Mouse (Mus musculus) heart, postnatal 0 days (tissue): ENCODE data around the gene Ctdspl. TPM values are rescaled to one million over a fixed set of nuclear protein-coding genes. Genes with fewer than 3 reads are reported as not detected.

ENCODE experiments used
- ATAC-seq: fragments of 200-750 bp; cut with Nextera tagmentation; 2 replicates; pipeline ENCODE4 v1.8.0; 2017; ENCODE audit warnings: low read depth, moderate number of reproducible peaks, moderate library complexity; ENCODE audit not compliant: insufficient read depth
- DNase-seq: peaks from one replicate; pipeline ENCODE4 v3.0.0-alpha.2; 2016; ENCODE audit warnings: low spot score
- H3K27ac ChIP-seq: fragments of 300-500 bp; sonication (generic); 2 replicates; pipeline ENCODE4 v1.5.1; 2014; ENCODE audit warnings: low read depth, mild to moderate bottlenecking
- H3K27me3 ChIP-seq: fragments of 300-500 bp; sonication (generic); 2 replicates; pipeline ENCODE4 v1.6.1; 2014; ENCODE audit warnings: low read length, mixed read lengths; ENCODE audit not compliant: control insufficient read depth, insufficient read depth
- H3K36me3 ChIP-seq: fragments of 300-500 bp; sonication (generic); replicated peaks from 2 replicates; pipeline ENCODE4 v1.6.1; 2014; ENCODE audit warnings: low read length, mixed read lengths; ENCODE audit not compliant: control insufficient read depth, insufficient read depth
- H3K4me1 ChIP-seq: fragments of 300-500 bp; sonication (generic); 2 replicates; pipeline ENCODE4 v1.6.1; 2014; ENCODE audit warnings: antibody characterized with exemption; ENCODE audit not compliant: control insufficient read depth, insufficient read depth
- H3K4me2 ChIP-seq: fragments of 300-500 bp; sonication (generic); 2 replicates; pipeline ENCODE4 v1.6.1; 2014; ENCODE audit warnings: low read depth, mild to moderate bottlenecking, low read length, moderate library complexity
- H3K4me3 ChIP-seq: fragments of 300-500 bp; sonication (generic); 2 replicates; pipeline ENCODE4 v1.5.1; 2014; ENCODE audit warnings: low read depth, low read length
- H3K9ac ChIP-seq: fragments of 300-500 bp; sonication (generic); replicated peaks from 2 replicates; pipeline ENCODE4 v1.6.1; 2014; ENCODE audit warnings: low read depth, low read length, mixed read lengths
- H3K9me3 ChIP-seq: fragments of 300-500 bp; sonication (generic); replicated peaks from 2 replicates; pipeline ENCODE4 v1.6.1; 2016; ENCODE audit warnings: low read length; ENCODE audit not compliant: control insufficient read depth
- CTCF ChIP-seq: IDR thresholded peaks from 2 replicates; pipeline ENCODE4 v1.5.1; 2016; ENCODE audit warnings: antibody characterized with exemption, control low read depth, low read depth
- EP300 ChIP-seq: IDR thresholded peaks from 2 replicates; pipeline ENCODE4 v1.6.1; 2016; ENCODE audit warnings: antibody characterized with exemption, low read depth
- WGBS: fragments of 180-500 bp; shearing (Covaris S2); extraction: QIAGEN DNeasy Blood & Tissue Kit; methylation state at CpG from one replicate; pipeline ENCODE4 v1.1.7; 2014; 5-methylcytosine and 5-hydroxymethylcytosine counted together
- polyA plus RNA-seq: library from polyadenylated mRNA; unstranded; fragments of >200 nt; fragmentation: Nextera tagmentation; extraction: Ambion mirVana; gene quantifications from 2 replicates; pipeline ENCODE4 v1.2.1, GENCODE M21; 2015
- total RNA-seq: library from RNA; depleted of rRNA; stranded (reverse); fragments of >200 nt; gene quantifications from 2 replicates; pipeline ENCODE4 v1.2.3, GENCODE M21; 2014; ENCODE audit warnings: low replicate concordance

The Ctdspl gene
- total and polyA plus RNA-seq, 2 experiments from 2014 or later = 4.3 to 12.6 TPM

DNA sequence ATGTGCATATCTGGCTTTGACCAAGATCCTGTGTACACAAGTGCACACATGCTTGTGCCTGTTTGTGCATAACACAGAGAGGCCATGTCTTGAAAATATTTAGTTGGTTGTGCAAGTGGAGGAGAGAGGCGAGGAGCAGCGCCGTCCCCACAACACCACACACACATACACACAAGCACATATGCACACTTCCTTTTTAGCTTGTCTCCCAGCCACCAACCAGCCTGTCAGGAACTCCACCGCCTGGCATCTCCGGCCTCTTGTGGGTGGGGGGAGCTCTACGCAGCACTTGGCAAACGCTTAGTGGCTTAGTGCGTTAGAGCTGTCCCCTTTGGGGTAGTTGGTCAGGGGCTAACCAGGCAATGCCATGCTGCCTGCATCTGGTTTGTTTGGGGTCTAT is 1.2 kb downstream of the Ctdspl start:
- H3K27ac ChIP-seq = no peak overlapping the region
- no peak for ATAC-seq
- H3K9me3 ChIP-seq = no peaks in the 10 kb centered on the region
- no peaks in the 10 kb centered on the region for H3K36me3 ChIP-seq
- no peak overlapping the region for H3K9ac ChIP-seq
- no peak for DNase-seq
- H3K27me3 ChIP-seq = no peaks in the 10 kb centered on the region
- 15% methylated on average over 8 of the region's 8 CpGs for WGBS
- peak overlapping the region; percentile 93 for H3K4me2 ChIP-seq
- peaks cover 7% of the 10 kb centered on the region; the same call in 1 of the 2 replicates for H3K4me1 ChIP-seq
- no peak for TF ChIP-seq CTCF
- no peak for TF ChIP-seq EP300
- peak overlapping the region; percentile 81 for H3K4me3 ChIP-seq

- H3K27ac ChIP-seq = no peak overlapping the region
- H3K9ac ChIP-seq = no peak overlapping the region
- H3K4me3 ChIP-seq = no peak overlapping the region
- H3K4me2 ChIP-seq = peak overlapping the region; percentile 93
- H3K9me3 ChIP-seq = no peaks in the 10 kb centered on the region
- no peaks in the 10 kb centered on the region for H3K36me3 ChIP-seq
- DNase-seq (no peak), ATAC-seq (no peak)
- TF ChIP-seq CTCF (no peak), EP300 (no peak)
- WGBS = 62% methylated on average over 2 of the region's 2 CpGs
- no peaks in the 10 kb centered on the region for H3K27me3 ChIP-seq
- H3K4me1 ChIP-seq = peaks cover 7% of the 10 kb centered on the region; the same call in 1 of the 2 replicates
Measured at GRCm38 (mm10) chr9:118928007-118928406, 1.8 kb downstream of the Ctdspl start.

DNA sequence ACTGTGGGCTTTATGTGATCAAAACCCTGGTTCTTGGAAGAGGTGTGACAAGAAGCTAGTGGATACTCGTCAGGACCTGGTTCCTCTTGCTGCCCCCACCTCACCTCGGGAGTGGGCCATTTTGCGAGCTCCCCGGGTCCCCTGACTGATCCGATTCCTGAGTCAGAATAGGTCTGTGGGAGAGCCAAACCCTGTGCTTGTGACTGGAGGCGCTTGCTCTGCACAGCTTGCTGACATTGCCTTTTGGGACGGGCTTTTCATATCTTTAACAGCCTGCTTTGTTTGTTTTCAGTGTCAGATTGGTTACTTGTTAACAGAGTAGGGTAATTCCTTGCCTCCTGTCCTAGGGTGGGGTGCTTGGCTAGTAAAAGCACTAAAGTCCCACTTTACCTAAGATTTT is 2.4 kb downstream of the Ctdspl start:
- no peak for TF ChIP-seq CTCF
- no peak for TF ChIP-seq EP300
- Histone ChIP-seq H3K4me2 (no peak overlapping the region), H3K27me3 (no peaks in the 10 kb centered on the region), H3K4me3 (no peak overlapping the region), H3K27ac (no peak overlapping the region), H3K4me1 (peaks cover 7% of the 10 kb centered on the region; the same call in 1 of the 2 replicates), H3K36me3 (no peaks in the 10 kb centered on the region), H3K9ac (no peak overlapping the region), H3K9me3 (no peaks in the 10 kb centered on the region)
- ATAC-seq = no peak
- WGBS = 49% methylated on average over 7 of the region's 7 CpGs
- no peak for DNase-seq

DNA sequence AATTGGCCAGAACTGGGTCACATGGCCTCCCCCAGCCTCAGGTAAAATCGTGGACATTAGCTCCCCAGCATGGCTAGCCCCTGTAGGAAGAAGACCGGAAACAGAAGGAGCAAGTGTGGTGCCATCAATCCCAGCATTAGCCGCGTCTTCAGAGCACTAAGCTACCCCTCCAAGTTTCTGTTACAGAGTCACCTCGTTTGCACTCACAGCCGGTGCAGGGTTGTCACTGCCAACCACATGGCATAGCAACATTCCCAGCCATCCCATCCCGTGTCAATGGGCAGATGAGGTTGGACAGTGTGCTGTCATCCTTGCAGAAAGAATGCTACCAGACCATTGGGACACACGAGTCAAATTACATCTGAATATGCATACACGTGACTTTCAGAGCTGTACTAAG is 4.4 kb downstream of the Ctdspl start:
- no peak overlapping the region for H3K4me2 ChIP-seq
- no peak overlapping the region for H3K27ac ChIP-seq
- no peak for ATAC-seq
- no peak overlapping the region for H3K4me3 ChIP-seq
- TF ChIP-seq CTCF = no peak
- no peak for TF ChIP-seq EP300
- no peaks in the 10 kb centered on the region for H3K27me3 ChIP-seq
- DNase-seq = no peak
- 62% methylated on average over 9 of the region's 9 CpGs for WGBS
- H3K9ac ChIP-seq = no peak overlapping the region
- 0 out of 2 replicates have a peak, but pooled peaks cover 5% of the 10 kb centered on the region for H3K4me1 ChIP-seq
- H3K36me3 ChIP-seq = no peaks in the 10 kb centered on the region
- H3K9me3 ChIP-seq = no peaks in the 10 kb centered on the region

DNA sequence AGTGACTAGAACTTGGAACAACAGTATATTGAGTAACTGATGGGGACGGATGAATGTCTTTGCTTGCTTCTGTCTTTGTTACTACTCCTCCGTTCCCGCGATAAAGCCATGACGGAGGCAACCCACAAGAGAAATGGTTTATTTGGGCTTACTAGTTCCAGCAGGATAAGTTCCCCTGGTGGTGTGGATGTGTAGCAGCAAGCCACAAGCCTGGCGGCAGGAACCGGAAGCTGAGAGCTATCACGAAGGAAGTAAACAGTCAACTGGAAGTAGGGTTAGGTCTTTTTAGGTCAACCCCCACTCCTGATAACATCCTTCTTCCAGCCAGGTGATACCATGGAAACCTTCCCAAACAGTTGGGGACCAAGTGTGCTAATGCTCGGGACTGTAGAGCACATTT is 7.5 kb downstream of the Ctdspl start:
- Histone ChIP-seq H3K9ac (no peak overlapping the region), H3K27me3 (no peaks in the 10 kb centered on the region), H3K4me1 (peaks cover 16% of the 10 kb centered on the region), H3K27ac (no peak overlapping the region), H3K4me3 (no peak overlapping the region), H3K4me2 (no peak overlapping the region), H3K9me3 (no peaks in the 10 kb centered on the region), H3K36me3 (no peaks in the 10 kb centered on the region)
- DNase-seq (no peak), ATAC-seq (no peak)
- TF ChIP-seq CTCF = no peak
- no peak for TF ChIP-seq EP300
- 75% methylated on average over 9 of the region's 9 CpGs for WGBS

DNA sequence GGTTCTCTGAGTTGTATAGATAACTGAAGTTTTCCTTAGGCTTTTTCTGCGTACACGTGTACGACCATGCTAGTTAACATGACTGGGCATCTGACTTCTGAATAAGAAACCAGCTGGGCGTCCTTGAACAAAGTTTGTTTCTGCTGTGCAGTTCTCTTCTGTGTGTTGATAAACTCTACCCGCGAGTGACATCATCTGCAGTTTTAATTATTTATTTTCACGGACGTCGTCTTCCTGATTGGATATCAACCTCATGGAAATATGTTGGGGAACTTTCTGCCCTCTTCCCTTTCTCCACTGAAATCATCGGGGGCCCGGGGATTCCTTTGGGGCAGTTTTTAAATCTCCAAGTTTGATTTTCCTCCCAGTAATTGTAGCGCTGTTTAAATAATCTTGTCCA is 8.1 kb downstream of the Ctdspl start:
- no peak for TF ChIP-seq EP300
- no peak for TF ChIP-seq CTCF
- no peak overlapping the region for H3K4me2 ChIP-seq
- 65% methylated on average over 12 of the region's 12 CpGs for WGBS
- no peak overlapping the region for H3K27ac ChIP-seq
- H3K4me3 ChIP-seq = no peak overlapping the region
- DNase-seq (no peak), ATAC-seq (no peak)
- H3K36me3 ChIP-seq = no peaks in the 10 kb centered on the region
- H3K9ac ChIP-seq = no peak overlapping the region
- peaks cover 16% of the 10 kb centered on the region for H3K4me1 ChIP-seq
- no peaks in the 10 kb centered on the region for H3K9me3 ChIP-seq
- no peaks in the 10 kb centered on the region for H3K27me3 ChIP-seq
